Mouse (Mus musculus): ENCODE results near the gene Hoxa3. TPM values are rescaled to one million over a fixed set of nuclear protein-coding genes. Genes with fewer than 3 reads are reported as not detected.

Gene Hoxa3
- polyA plus RNA-seq, 1 experiment from 2014 or later = 13.3 TPM

DNA sequence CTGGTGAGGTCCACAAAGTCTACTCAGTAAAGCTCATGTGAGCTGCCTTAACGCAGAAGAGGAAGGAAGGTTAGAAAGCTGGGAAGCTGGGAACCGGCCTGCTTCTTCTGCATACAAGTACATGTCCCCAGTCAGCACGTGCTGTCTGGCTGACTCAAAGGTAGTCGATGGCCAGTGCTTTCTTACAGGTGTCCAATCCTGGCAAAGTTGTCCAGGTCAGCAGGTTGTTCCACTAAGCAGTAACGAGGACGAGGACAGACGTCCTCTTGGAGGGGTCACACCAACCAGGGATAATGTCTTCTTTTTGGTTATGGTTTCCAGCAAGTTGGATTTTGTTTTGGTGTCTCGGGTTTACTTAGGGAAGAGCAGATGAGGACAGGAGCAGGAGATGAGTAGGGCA is 23.2 kb downstream of the Hoxa3 start:
- DNase-seq (ENCODE audit: low spot score) = no peak
- Histone ChIP-seq H3K4me3 (ENCODE audit: low read depth, low read length) (peak overlapping the region; percentile 49), H3K4me2 (replicated peaks; ENCODE audit: low read depth, low read length) (peak overlapping the region; percentile 62), H3K4me1 (replicated peaks; ENCODE audit: control insufficient read depth, insufficient read depth, low read length) (peaks cover 2% of the 10 kb centered on the region; the same call in 1 of the 2 replicates), H3K27me3 (ENCODE audit: control insufficient read depth, insufficient read depth, low read length) (peaks cover 79% of the 10 kb centered on the region), H3K27ac (ENCODE audit: low read depth, low read length) (peak overlapping the region; percentile 95), H3K9me3 (ENCODE audit: control insufficient read depth, low read length) (no peaks in the 10 kb centered on the region), H3K9ac (ENCODE audit: low read depth, low read length) (peak overlapping the region; percentile 85), H3K36me3 (ENCODE audit: control insufficient read depth, insufficient read depth, low read length) (no peaks in the 10 kb centered on the region)
- no peak for ATAC-seq (ENCODE audit: low FRiP score)
- 9% methylated on average over 8 of the region's 8 CpGs for WGBS

DNA sequence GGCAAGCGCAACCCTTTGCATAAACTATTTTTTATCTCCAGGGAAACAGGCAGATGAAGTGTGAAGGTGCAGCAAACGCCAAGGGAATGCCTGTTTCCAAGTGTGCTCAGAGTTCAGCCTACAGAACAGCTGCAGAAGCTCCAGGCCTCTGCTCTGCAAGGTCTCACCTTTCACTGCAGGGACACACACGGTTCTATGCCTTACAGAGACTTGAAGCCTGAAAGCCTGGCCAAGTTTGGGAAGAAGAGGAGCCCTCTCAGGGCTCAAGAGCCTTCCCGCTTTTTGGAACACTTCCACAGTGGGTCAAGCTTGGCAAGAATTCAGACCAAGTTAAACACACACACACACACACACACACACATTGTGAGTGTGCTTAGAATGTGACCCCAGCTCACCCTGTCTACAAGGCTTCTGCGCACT is 24.0 kb downstream of the Hoxa3 start:
- DNase-seq (ENCODE audit: low spot score) (no peak), ATAC-seq (ENCODE audit: low FRiP score) (no peak)
- Histone ChIP-seq H3K4me3 (ENCODE audit: low read depth, low read length) (peak overlapping the region; percentile 49), H3K4me1 (replicated peaks; ENCODE audit: control insufficient read depth, insufficient read depth, low read length) (peaks cover 4% of the 10 kb centered on the region), H3K27ac (ENCODE audit: low read depth, low read length) (peak overlapping the region; percentile 95), H3K4me2 (replicated peaks; ENCODE audit: low read depth, low read length) (peak overlapping the region; percentile 62), H3K9me3 (ENCODE audit: control insufficient read depth, low read length) (no peaks in the 10 kb centered on the region), H3K27me3 (ENCODE audit: control insufficient read depth, insufficient read depth, low read length) (peaks cover 79% of the 10 kb centered on the region), H3K36me3 (ENCODE audit: control insufficient read depth, insufficient read depth, low read length) (no peaks in the 10 kb centered on the region), H3K9ac (ENCODE audit: low read depth, low read length) (peak overlapping the region; percentile 85)
- 9% methylated on average over 5 of the region's 5 CpGs for WGBS

DNA sequence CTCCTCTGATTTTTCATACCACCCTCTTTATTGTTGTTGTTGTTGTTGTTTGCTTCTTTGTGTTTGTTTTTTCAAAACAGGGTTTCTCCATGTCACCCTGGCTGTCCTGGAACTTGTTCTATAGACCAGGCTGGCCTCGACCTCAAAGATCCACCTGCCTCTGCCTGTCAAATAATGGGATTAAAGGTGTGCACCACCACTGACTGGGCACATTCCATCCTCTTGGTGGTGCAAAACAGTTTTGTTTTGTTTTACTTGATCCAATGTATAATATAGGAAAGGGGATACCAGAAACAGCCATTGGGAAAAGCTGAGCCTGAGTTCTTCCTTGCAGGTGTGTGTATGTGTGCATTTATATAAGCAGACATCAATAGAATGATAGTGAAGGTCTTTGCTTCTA is 26.6 kb downstream of the Hoxa3 start:
- 0 out of 2 replicates have a peak overlapping the region, but pooled peaks have one; percentile 54 for H3K27ac ChIP-seq (ENCODE audit: low read depth, low read length)
- no peaks in the 10 kb centered on the region for H3K36me3 ChIP-seq (ENCODE audit: control insufficient read depth, insufficient read depth, low read length)
- H3K4me3 ChIP-seq (ENCODE audit: low read depth, low read length) = no peak overlapping the region
- ATAC-seq (ENCODE audit: low FRiP score) (no peak), DNase-seq (ENCODE audit: low spot score) (no peak)
- no peak overlapping the region for H3K9ac ChIP-seq (ENCODE audit: low read depth, low read length)
- peaks cover 84% of the 10 kb centered on the region for H3K27me3 ChIP-seq (ENCODE audit: control insufficient read depth, insufficient read depth, low read length)
- H3K4me1 ChIP-seq (replicated peaks; ENCODE audit: control insufficient read depth, insufficient read depth, low read length) = peaks cover 4% of the 10 kb centered on the region
- WGBS = 14% methylated on average over 1 of the region's 1 CpGs
- H3K9me3 ChIP-seq (ENCODE audit: control insufficient read depth, low read length) = no peaks in the 10 kb centered on the region
- no peak overlapping the region for H3K4me2 ChIP-seq (replicated peaks; ENCODE audit: low read depth, low read length)

DNA sequence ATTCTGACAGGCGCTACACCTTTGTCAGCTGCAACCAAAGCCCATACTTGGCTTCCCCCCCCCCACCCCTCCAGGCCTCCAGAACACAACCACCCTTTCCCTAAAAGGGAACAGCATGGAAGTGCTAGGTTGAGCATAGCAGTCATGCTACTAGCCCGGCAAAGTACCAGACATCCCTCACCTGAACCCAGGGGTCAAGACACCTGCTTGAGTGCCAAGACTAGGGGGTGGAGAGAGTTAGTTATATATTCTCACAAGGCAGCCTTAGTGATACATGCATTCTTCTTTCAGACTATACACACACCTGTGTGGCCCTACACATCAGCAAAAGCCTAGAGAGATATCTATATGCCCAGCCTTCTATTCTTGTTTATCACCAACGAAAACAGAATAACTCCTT is 27.3 kb downstream of the Hoxa3 start:
- no peak overlapping the region for H3K9ac ChIP-seq (ENCODE audit: low read depth, low read length)
- peak overlapping the region; percentile 84; the same call in 1 of the 2 replicates for H3K27ac ChIP-seq (ENCODE audit: low read depth, low read length)
- H3K4me3 ChIP-seq (ENCODE audit: low read depth, low read length) = no peak overlapping the region; the same call in 1 of the 2 replicates
- H3K9me3 ChIP-seq (ENCODE audit: control insufficient read depth, low read length) = no peaks in the 10 kb centered on the region
- H3K27me3 ChIP-seq (ENCODE audit: control insufficient read depth, insufficient read depth, low read length) = peaks cover 85% of the 10 kb centered on the region
- peak overlapping the region; percentile 32 for H3K4me2 ChIP-seq (replicated peaks; ENCODE audit: low read depth, low read length)
- H3K4me1 ChIP-seq (replicated peaks; ENCODE audit: control insufficient read depth, insufficient read depth, low read length) = peaks cover 2% of the 10 kb centered on the region; the same call in 1 of the 2 replicates
- DNase-seq (ENCODE audit: low spot score) (no peak), ATAC-seq (ENCODE audit: low FRiP score) (no peak)
- no peaks in the 10 kb centered on the region for H3K36me3 ChIP-seq (ENCODE audit: control insufficient read depth, insufficient read depth, low read length)
- WGBS = 15% methylated on average over 3 of the region's 3 CpGs

DNA sequence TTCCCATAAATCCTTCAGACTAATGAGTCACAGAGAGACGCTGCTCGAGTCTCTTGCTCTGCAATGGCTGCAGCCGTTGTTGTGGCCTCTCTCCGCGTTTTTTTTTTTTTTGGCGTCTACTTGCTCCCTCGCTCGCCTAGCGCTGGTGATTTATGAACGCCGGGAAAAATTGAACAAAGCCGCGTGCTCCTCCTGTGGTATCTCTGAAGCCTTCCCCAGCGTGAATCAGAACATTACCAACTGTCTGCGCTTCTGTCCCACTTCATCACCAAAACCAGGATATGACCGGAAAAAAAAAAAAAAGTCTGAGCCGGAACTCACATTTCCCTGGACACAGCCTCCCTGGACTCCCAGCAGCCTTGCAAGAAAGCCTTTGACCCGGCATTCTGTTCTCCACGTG is 27.9 kb downstream of the Hoxa3 start:
- under 1% methylated on average over 19 of the region's 19 CpGs for WGBS
- H3K4me3 ChIP-seq (ENCODE audit: low read depth, low read length) = no peak overlapping the region; the same call in 1 of the 2 replicates
- H3K9ac ChIP-seq (ENCODE audit: low read depth, low read length) = 0 out of 2 replicates have a peak overlapping the region, but pooled peaks have one; percentile 4
- peaks cover 87% of the 10 kb centered on the region for H3K27me3 ChIP-seq (ENCODE audit: control insufficient read depth, insufficient read depth, low read length)
- H3K4me2 ChIP-seq (replicated peaks; ENCODE audit: low read depth, low read length) = peak overlapping the region; percentile 40
- H3K36me3 ChIP-seq (ENCODE audit: control insufficient read depth, insufficient read depth, low read length) = no peaks in the 10 kb centered on the region
- H3K9me3 ChIP-seq (ENCODE audit: control insufficient read depth, low read length) = no peaks in the 10 kb centered on the region
- DNase-seq (ENCODE audit: low spot score) = no peak
- ATAC-seq (ENCODE audit: low FRiP score) = no peak
- peak overlapping the region; percentile 84 for H3K27ac ChIP-seq (ENCODE audit: low read depth, low read length)
- peaks cover 2% of the 10 kb centered on the region; the same call in 1 of the 2 replicates for H3K4me1 ChIP-seq (replicated peaks; ENCODE audit: control insufficient read depth, insufficient read depth, low read length)

DNA sequence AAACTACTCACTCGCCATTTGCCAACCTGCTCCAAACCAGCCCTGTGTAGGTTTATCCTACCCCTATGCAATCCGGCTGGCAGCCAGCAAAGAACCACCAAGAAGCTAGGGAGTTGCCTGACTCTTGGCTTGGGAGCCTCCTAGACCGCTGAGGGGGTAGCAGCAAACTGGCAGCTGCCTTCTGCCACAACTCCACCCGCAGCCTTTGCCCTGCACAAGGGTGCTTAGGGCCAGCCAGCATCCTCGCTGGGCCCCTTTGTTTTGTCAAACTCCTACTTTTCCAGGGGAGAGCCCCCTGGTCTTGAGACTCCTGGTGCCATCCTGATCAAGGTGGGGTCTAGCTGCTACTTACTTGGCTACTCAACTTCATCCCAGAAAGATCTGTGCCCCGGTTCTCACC is 28.5 kb downstream of the Hoxa3 start:
- Histone ChIP-seq H3K4me2 (replicated peaks; ENCODE audit: low read depth, low read length) (peak overlapping the region; percentile 40), H3K4me1 (replicated peaks; ENCODE audit: control insufficient read depth, insufficient read depth, low read length) (peaks cover 2% of the 10 kb centered on the region; the same call in 1 of the 2 replicates), H3K4me3 (ENCODE audit: low read depth, low read length) (peak overlapping the region; percentile 12; the same call in 1 of the 2 replicates)

DNA sequence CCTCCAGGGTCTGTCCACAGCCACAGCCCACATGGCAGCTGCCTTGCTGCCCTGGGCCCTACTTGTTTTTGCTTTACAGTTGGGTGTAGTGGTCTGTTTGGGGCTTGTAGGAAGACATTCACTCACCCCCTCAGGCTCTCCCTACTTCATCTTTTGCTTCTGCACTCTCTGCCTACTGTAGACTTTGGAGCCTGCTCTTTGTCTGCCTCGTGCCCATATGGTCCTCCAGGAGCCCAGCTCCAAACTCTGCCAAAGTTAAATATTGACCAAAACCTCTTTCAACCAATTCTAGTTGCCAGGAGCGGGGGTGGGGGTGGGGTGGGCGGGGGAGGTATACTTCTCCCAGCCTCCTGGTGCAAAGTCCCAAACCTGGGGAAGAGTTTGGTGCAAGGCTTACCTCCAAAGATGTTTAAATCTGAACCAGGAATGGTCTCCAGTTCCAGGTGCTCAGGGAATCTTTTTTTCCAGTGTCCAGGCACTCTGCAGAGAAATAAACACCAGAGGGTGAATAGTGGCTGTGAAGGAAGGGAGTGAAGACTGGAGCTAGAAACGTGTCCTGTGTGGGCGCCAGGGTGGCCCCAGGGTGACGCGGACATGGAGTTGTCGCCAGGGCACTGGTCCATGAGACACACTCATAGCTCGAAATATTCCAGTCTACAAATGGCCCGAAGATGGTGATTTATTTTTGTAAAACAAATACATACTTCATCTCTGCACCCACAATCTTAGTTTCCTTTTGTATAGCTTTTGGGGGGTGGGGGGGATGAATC is 29.6 kb downstream of the Hoxa3 start:
- Histone ChIP-seq H3K4me2 (replicated peaks; ENCODE audit: low read depth, low read length) (peak overlapping the region; percentile 40), H3K9me3 (ENCODE audit: control insufficient read depth, low read length) (no peaks in the 10 kb centered on the region), H3K27ac (ENCODE audit: low read depth, low read length) (peak overlapping the region; percentile 84), H3K9ac (ENCODE audit: low read depth, low read length) (peak overlapping the region; percentile 37; the same call in 1 of the 2 replicates), H3K27me3 (ENCODE audit: control insufficient read depth, insufficient read depth, low read length) (peaks cover 85% of the 10 kb centered on the region), H3K4me3 (ENCODE audit: low read depth, low read length) (no peak overlapping the region), H3K36me3 (ENCODE audit: control insufficient read depth, insufficient read depth, low read length) (no peaks in the 10 kb centered on the region), H3K4me1 (replicated peaks; ENCODE audit: control insufficient read depth, insufficient read depth, low read length) (peaks cover 2% of the 10 kb centered on the region; the same call in 1 of the 2 replicates)
- ATAC-seq (ENCODE audit: low FRiP score) (no peak), DNase-seq (ENCODE audit: low spot score) (no peak)
- 13% methylated on average over 10 of the region's 10 CpGs for WGBS

More for the DNA sequence above, 28.5 kb downstream of the Hoxa3 start:
- Histone ChIP-seq H3K27me3 (ENCODE audit: control insufficient read depth, insufficient read depth, low read length) (peaks cover 86% of the 10 kb centered on the region), H3K36me3 (ENCODE audit: control insufficient read depth, insufficient read depth, low read length) (no peaks in the 10 kb centered on the region), H3K27ac (ENCODE audit: low read depth, low read length) (peak overlapping the region; percentile 84), H3K9me3 (ENCODE audit: control insufficient read depth, low read length) (no peaks in the 10 kb centered on the region), H3K9ac (ENCODE audit: low read depth, low read length) (peak overlapping the region; percentile 44; the same call in 1 of the 2 replicates)
- DNase-seq (ENCODE audit: low spot score) (no peak), ATAC-seq (ENCODE audit: low FRiP score) (no peak)
- WGBS = 2% methylated on average over 6 of the region's 6 CpGs

DNA sequence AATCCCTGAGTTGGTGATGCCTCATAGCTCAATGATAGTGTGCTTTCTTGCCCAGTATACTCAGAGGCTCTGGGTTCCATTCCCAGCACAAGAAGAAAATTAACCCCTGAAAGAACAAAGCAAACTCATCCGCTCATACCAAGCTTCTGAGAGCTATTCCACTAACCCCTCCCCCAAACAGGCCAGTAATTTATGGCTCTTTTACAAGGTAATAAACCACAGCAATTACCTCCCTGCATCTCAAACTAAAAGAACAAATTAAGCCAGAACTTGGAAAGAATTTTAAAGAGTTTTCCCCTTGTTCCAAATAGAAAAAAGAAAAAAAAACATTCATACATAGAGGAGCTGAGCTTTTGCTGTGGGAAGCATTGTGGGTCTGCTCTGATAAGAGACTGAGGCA is 30.3 kb downstream of the Hoxa3 start:
- no peaks in the 10 kb centered on the region for H3K9me3 ChIP-seq (ENCODE audit: control insufficient read depth, low read length)
- H3K27me3 ChIP-seq (ENCODE audit: control insufficient read depth, insufficient read depth, low read length) = peaks cover 85% of the 10 kb centered on the region
- ATAC-seq (ENCODE audit: low FRiP score) (no peak), DNase-seq (ENCODE audit: low spot score) (no peak)
- H3K9ac ChIP-seq (ENCODE audit: low read depth, low read length) = no peak overlapping the region; the same call in 1 of the 2 replicates
- H3K4me1 ChIP-seq (replicated peaks; ENCODE audit: control insufficient read depth, insufficient read depth, low read length) = peaks cover 2% of the 10 kb centered on the region; the same call in 1 of the 2 replicates
- WGBS = 17% methylated on average over 1 of the region's 1 CpGs
- peak overlapping the region; percentile 84 for H3K27ac ChIP-seq (ENCODE audit: low read depth, low read length)
- no peak overlapping the region for H3K4me3 ChIP-seq (ENCODE audit: low read depth, low read length)
- H3K36me3 ChIP-seq (ENCODE audit: control insufficient read depth, insufficient read depth, low read length) = no peaks in the 10 kb centered on the region
- H3K4me2 ChIP-seq (replicated peaks; ENCODE audit: low read depth, low read length) = peak overlapping the region; percentile 40; the same call in 1 of the 2 replicates
